In genomic region chr9:88120963-88121570, GRCm38 (mm10) we compare ENCODE assay signal across 20 mouse cellular contexts.
A peak's percentile ranks its signal among the peaks of the same experiment; 100 is the strongest.
DNase-seq lines count a peak whose midpoint lies in the region; ATAC-seq and TF ChIP-seq lines count a peak whose summit lies in the region.
"Had no signal": no experiment of that assay in that cellular context is flagged by ENCODE, and none has a peak within 500 bp of the region (broad histone marks: within the 10 kb centered on the region; RNA-seq: fewer than 3 reads in every experiment).

No protein-coding gene starts in this region.

- no peaks in the 10 kb centered on the region for H3K4me1 ChIP-seq in forebrain, postnatal 0 days (ENCODE audit: insufficient read depth)
- H3K4me1 ChIP-seq: heart, embryonic 15.5 days; liver, embryonic 13.5 days; lung, embryonic 15.5 days; midbrain, embryonic 13.5 days had no signal

- no peak overlapping the region for H3K27ac ChIP-seq in forebrain, postnatal 0 days (ENCODE audit: low read depth, low read length)
- H3K27ac ChIP-seq: gastrocnemius, adult 2 months; heart, embryonic 15.5 days; limb, embryonic 12.5 days; liver, embryonic 13.5 days; lung, embryonic 15.5 days; midbrain, embryonic 13.5 days had no signal

- ATAC-seq in forebrain, postnatal 0 days: peak; percentile 86
- ATAC-seq: midbrain, embryonic 13.5 days had no signal

- 48% methylated on average over 11 of the region's 11 CpGs for WGBS in forebrain, postnatal 0 days

- peak; percentile 10 for DNase-seq in heart, postnatal 14 days
- DNase-seq in heart, adult 18-20 months: no peak
- DNase-seq in left cerebral cortex, postnatal 4 days: peak; percentile 32
- no peak for DNase-seq in left cerebral cortex, postnatal 36 days (ENCODE audit: low spot score in 2 of 2)
- peak; percentile 11 for DNase-seq in cerebellum, adult 8-10 months
- peak; percentile 70 for DNase-seq in forebrain, postnatal 0 days
- DNase-seq in gastrocnemius, postnatal 25 days: no peak
- no peak for DNase-seq in frontal cortex, postnatal 25 days (ENCODE audit: low spot score in 2 of 2)
- DNase-seq: adrenal gland, adult 2 months; gastrocnemius, adult 2 months; heart, adult 11 months; kidney, adult 8-10 months; kidney, postnatal 25 days; liver, embryonic 13.5 days; retina, postnatal 1 day; thymus, adult 18-20 months had no signal

- intact Hi-C loops in heart, postnatal 14 days (cut with DNase I): no loop called here
- intact Hi-C loops in left cerebral cortex, postnatal 4 days (cut with DNase I): no loop called here
- intact Hi-C loops in left cerebral cortex, postnatal 36 days (cut with DNase I): no loop called here

- H3K27me3 ChIP-seq in forebrain, postnatal 0 days (ENCODE audit: insufficient read depth, low read length): no peaks in the 10 kb centered on the region
- H3K27me3 ChIP-seq: heart, embryonic 15.5 days; limb, embryonic 12.5 days; liver, embryonic 13.5 days; lung, embryonic 15.5 days; midbrain, embryonic 13.5 days had no signal

- H3K4me2 ChIP-seq in forebrain, postnatal 0 days (ENCODE audit: low read depth): no peak overlapping the region
- H3K4me2 ChIP-seq: heart, embryonic 15.5 days; limb, embryonic 12.5 days; liver, embryonic 13.5 days; lung, embryonic 15.5 days; midbrain, embryonic 13.5 days had no signal

- no peak overlapping the region for H3K4me3 ChIP-seq in forebrain, postnatal 0 days (ENCODE audit: low read depth, low read length)
- H3K4me3 ChIP-seq: gastrocnemius, adult 2 months; heart, embryonic 15.5 days; limb, embryonic 12.5 days; liver, embryonic 13.5 days; lung, embryonic 15.5 days; midbrain, embryonic 13.5 days had no signal

- no peak for TF ChIP-seq CTCF in forebrain, postnatal 0 days (IDR thresholded peaks at IDR 0.05; ENCODE audit: low read depth)

- no peaks in the 10 kb centered on the region for H3K9me3 ChIP-seq in forebrain, postnatal 0 days (ENCODE audit: low read length)
- H3K9me3 ChIP-seq: heart, embryonic 15.5 days; limb, embryonic 12.5 days; lung, embryonic 15.5 days; midbrain, embryonic 13.5 days had no signal

- H3K36me3 ChIP-seq in forebrain, postnatal 0 days (ENCODE audit: insufficient read depth): no peaks in the 10 kb centered on the region
- H3K36me3 ChIP-seq: heart, embryonic 15.5 days; limb, embryonic 12.5 days; liver, embryonic 13.5 days; lung, embryonic 15.5 days; midbrain, embryonic 13.5 days had no signal

- H3K9ac ChIP-seq in forebrain, postnatal 0 days: no peak overlapping the region
- H3K9ac ChIP-seq: heart, embryonic 15.5 days; limb, embryonic 12.5 days; liver, embryonic 13.5 days; lung, embryonic 15.5 days; midbrain, embryonic 13.5 days had no signal

Comparison
In these comparisons a context has a peak if more than half of its experiments do, and no peak if none do; other contexts are left out.
1. DNase-seq: peak in heart, postnatal 14 days (2 of 2), left cerebral cortex, postnatal 4 days (single experiment), cerebellum, adult 8-10 months (single experiment) and forebrain, postnatal 0 days (single experiment); none in heart, adult 18-20 months (0 of 2), left cerebral cortex, postnatal 36 days (0 of 2), gastrocnemius, postnatal 25 days (single experiment) and frontal cortex, postnatal 25 days (0 of 2).